Mouse (Mus musculus) cerebellum, adult 8-10 months (tissue): ENCODE results near the gene Syt5.
A peak's percentile ranks its signal among the peaks of the same experiment; 100 is the strongest.
"Not testable (repeated sequence)": the region's sequence is repeated elsewhere in the genome, so short reads cannot be mapped to it uniquely, and the experiment has no call there.

Source experiments
- DNase-seq: peaks from one replicate; pipeline ENCODE4 v3.0.0; 2022

Syt5 gene

GRCm38 (mm10) chr7:4547221-4547641 is at the start of gene Syt5:
Gene Syt5, minus strand, starts transcription at chr7:4547541.
- DNase-seq: peak; percentile 29

GRCm38 (mm10) chr7:4597046-4597445 is 49.7 kb upstream of the Syt5 start:
- DNase-seq: not testable (repeated sequence)

GRCm38 (mm10) chr7:4581481-4581880 is 34.1 kb upstream of the Syt5 start:
- not testable (repeated sequence) for DNase-seq

- DNase-seq: not testable (repeated sequence)
These were observed 25.0 kb upstream of the Syt5 start for GRCm38 (mm10) chr7:4572361-4572760.

- no peak for DNase-seq
These were observed 15.3 kb upstream of the Syt5 start for GRCm38 (mm10) chr7:4562660-4563059.

GRCm38 (mm10) chr7:4557167-4557560 is 9.8 kb upstream of the Syt5 start:
- DNase-seq: no peak

GRCm38 (mm10) chr7:4556256-4557166 is 9.2 kb upstream of the Syt5 start:
- peak; percentile 81 for DNase-seq

- peak; percentile 77 for DNase-seq
These were observed 680 bp downstream of the Syt5 start for GRCm38 (mm10) chr7:4546591-4547131.

GRCm38 (mm10) chr7:4546050-4546449 is 1.3 kb downstream of the Syt5 start:
- DNase-seq: no peak

- DNase-seq: no peak
These were observed 5.3 kb downstream of the Syt5 start for GRCm38 (mm10) chr7:4542013-4542412.

GRCm38 (mm10) chr7:4541344-4541743 is 6.0 kb downstream of the Syt5 start:
- DNase-seq: no peak

GRCm38 (mm10) chr7:4539019-4539418 is 8.3 kb downstream of the Syt5 start:
- DNase-seq: no peak

- DNase-seq: no peak
These were observed 10.2 kb downstream of the Syt5 start for GRCm38 (mm10) chr7:4537181-4537580.

- no peak for DNase-seq
These were observed 11.0 kb downstream of the Syt5 start for GRCm38 (mm10) chr7:4536369-4536768.

- no peak for DNase-seq
These were observed 15.2 kb downstream of the Syt5 start, which contains the start of gene Dnaaf3 for GRCm38 (mm10) chr7:4532005-4532729. Gene Dnaaf3, minus strand, starts transcription at chr7:4532453.

GRCm38 (mm10) chr7:4530166-4530565 is 17.2 kb downstream of the Syt5 start:
- DNase-seq: not testable (repeated sequence)

- no peak for DNase-seq
These were observed 20.0 kb downstream of the Syt5 start for GRCm38 (mm10) chr7:4527302-4527689.

- DNase-seq: peak; percentile 45
These were observed 20.7 kb downstream of the Syt5 start for GRCm38 (mm10) chr7:4526341-4527301.

GRCm38 (mm10) chr7:4524212-4524922 is 23.0 kb downstream of the Syt5 start, which contains the start of gene Tnni3:
Gene Tnni3, minus strand, starts transcription at chr7:4524229.
- DNase-seq: not testable (repeated sequence)

- DNase-seq: no peak
These were observed 23.9 kb downstream of the Syt5 start for GRCm38 (mm10) chr7:4523205-4524130.
